Mouse (Mus musculus): ENCODE measurements at regions not wholly inside any gene's neighbourhood (a gene's known extent, or its start where the extent isn't known, plus 50 kb on each side); places are given as distances from the start of the nearest gene placed in this dataset.
A peak's percentile ranks its signal among the peaks of the same experiment; 100 is the strongest.

DNA sequence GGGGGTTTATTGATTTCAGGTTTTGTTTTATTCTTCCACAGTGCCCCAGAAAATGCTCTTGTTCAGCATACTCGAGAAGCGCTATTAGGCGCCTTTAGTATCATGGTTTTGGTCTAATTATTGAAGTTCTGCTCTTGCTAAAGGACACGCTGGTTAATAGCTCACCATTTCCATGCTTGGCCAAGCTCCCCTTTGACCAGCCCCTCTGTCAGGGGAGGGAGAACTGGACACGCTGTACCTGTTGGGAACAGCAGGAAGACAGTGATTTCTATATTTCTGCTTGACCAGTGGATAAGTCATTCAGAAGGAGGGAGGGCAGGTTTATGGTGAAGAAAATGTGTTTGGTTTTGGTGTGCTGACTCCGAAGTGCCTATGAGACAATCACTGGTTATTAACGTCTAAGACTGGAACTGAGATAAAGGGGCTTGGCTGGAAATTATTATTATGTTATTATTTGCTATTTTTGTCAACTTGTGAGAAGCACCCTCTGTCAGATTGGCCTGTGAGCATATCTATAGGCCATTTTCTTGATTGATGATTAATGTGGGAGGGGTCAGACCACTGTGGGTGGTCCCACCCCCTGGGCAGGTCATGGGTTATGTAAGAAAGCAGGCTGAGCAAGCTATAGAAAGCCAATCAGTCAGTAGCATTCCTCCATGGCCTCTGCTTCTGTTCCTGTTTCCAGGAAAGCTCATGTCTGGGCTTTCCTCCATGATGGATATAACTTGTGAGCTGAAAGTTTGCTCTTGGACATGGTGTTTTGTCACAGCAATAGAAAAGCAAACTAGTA is 51.2 kb upstream of the Tanc2 start:
- H3K27me3 ChIP-seq (replicated peaks; ENCODE audit: control insufficient read depth, insufficient read depth, low read length) = no peaks in the 10 kb centered on the region
- no peak overlapping the region for H3K4me3 ChIP-seq (ENCODE audit: low read depth, low read length)
- H3K4me1 ChIP-seq (replicated peaks; ENCODE audit: control insufficient read depth, insufficient read depth, low read length) = no peaks in the 10 kb centered on the region
- ATAC-seq (replicated peaks; ENCODE audit: low FRiP score, low TSS enrichment, low read depth) (no peak), DNase-seq (ENCODE audit: low spot score) (no peak)
- no peak overlapping the region for H3K9ac ChIP-seq (ENCODE audit: low read length)
- 84% methylated on average over 7 of the region's 7 CpGs for whole genome bisulfite sequencing
- no peaks in the 10 kb centered on the region for H3K9me3 ChIP-seq (ENCODE audit: control insufficient read depth, low read length)
- H3K36me3 ChIP-seq (ENCODE audit: control insufficient read depth, insufficient read depth, low read length) = no peaks in the 10 kb centered on the region
- H3K27ac ChIP-seq (ENCODE audit: low read depth) = no peak overlapping the region
- no peak overlapping the region for H3K4me2 ChIP-seq (ENCODE audit: low read length)

GRCm38 (mm10) chr11:105532616-105533015 is 57.2 kb upstream of the Tanc2 start:
- H3K4me2 ChIP-seq (ENCODE audit: low read length) = no peak overlapping the region
- no peak overlapping the region for H3K4me3 ChIP-seq (ENCODE audit: low read depth, low read length)
- WGBS = 65% methylated on average over 5 of the region's 5 CpGs
- no peaks in the 10 kb centered on the region for H3K36me3 ChIP-seq (ENCODE audit: control insufficient read depth, insufficient read depth, low read length)
- no peaks in the 10 kb centered on the region for H3K27me3 ChIP-seq (replicated peaks; ENCODE audit: control insufficient read depth, insufficient read depth, low read length)
- no peaks in the 10 kb centered on the region for H3K9me3 ChIP-seq (ENCODE audit: control insufficient read depth, low read length)
- H3K4me1 ChIP-seq (replicated peaks; ENCODE audit: control insufficient read depth, insufficient read depth, low read length) = no peaks in the 10 kb centered on the region
- no peak overlapping the region for H3K27ac ChIP-seq (ENCODE audit: low read depth)
- DNase-seq (ENCODE audit: low spot score) (no peak), ATAC-seq (replicated peaks; ENCODE audit: low FRiP score, low TSS enrichment, low read depth) (no peak)
- H3K9ac ChIP-seq (ENCODE audit: low read length) = no peak overlapping the region

GRCm38 (mm10) chr11:105530711-105531157 is 59.1 kb upstream of the Tanc2 start:
- Histone ChIP-seq H3K36me3 (ENCODE audit: control insufficient read depth, insufficient read depth, low read length) (no peaks in the 10 kb centered on the region), H3K4me2 (ENCODE audit: low read length) (no peak overlapping the region), H3K9me3 (ENCODE audit: control insufficient read depth, low read length) (no peaks in the 10 kb centered on the region), H3K4me1 (replicated peaks; ENCODE audit: control insufficient read depth, insufficient read depth, low read length) (peaks cover 4% of the 10 kb centered on the region; the same call in 1 of the 2 replicates), H3K9ac (ENCODE audit: low read length) (no peak overlapping the region), H3K27me3 (replicated peaks; ENCODE audit: control insufficient read depth, insufficient read depth, low read length) (no peaks in the 10 kb centered on the region), H3K27ac (ENCODE audit: low read depth) (no peak overlapping the region), H3K4me3 (ENCODE audit: low read depth, low read length) (no peak overlapping the region)
- no peak for ATAC-seq (replicated peaks; ENCODE audit: low FRiP score, low TSS enrichment, low read depth)
- no peak for DNase-seq (ENCODE audit: low spot score)
- WGBS = 82% methylated on average over 10 of the region's 10 CpGs

- no peaks in the 10 kb centered on the region for H3K36me3 ChIP-seq (ENCODE audit: control insufficient read depth, insufficient read depth, low read length)
- DNase-seq (ENCODE audit: low spot score) (no peak), ATAC-seq (replicated peaks; ENCODE audit: low FRiP score, low TSS enrichment, low read depth) (no peak)
- H3K4me3 ChIP-seq (ENCODE audit: low read depth, low read length) = no peak overlapping the region
- H3K27ac ChIP-seq (ENCODE audit: low read depth) = no peak overlapping the region; the same call in 1 of the 2 replicates
- H3K9ac ChIP-seq (ENCODE audit: low read length) = no peak overlapping the region
- no peaks in the 10 kb centered on the region for H3K9me3 ChIP-seq (ENCODE audit: control insufficient read depth, low read length)
- no peaks in the 10 kb centered on the region for H3K27me3 ChIP-seq (replicated peaks; ENCODE audit: control insufficient read depth, insufficient read depth, low read length)
- H3K4me2 ChIP-seq (ENCODE audit: low read length) = no peak overlapping the region
- 85% methylated on average over 4 of the region's 4 CpGs for WGBS
- H3K4me1 ChIP-seq (replicated peaks; ENCODE audit: control insufficient read depth, insufficient read depth, low read length) = peaks cover 14% of the 10 kb centered on the region
These were observed 63.7 kb upstream of the Tanc2 start for GRCm38 (mm10) chr11:105526066-105526465.

GRCm38 (mm10) chr11:105525608-105526007 is 64.2 kb upstream of the Tanc2 start:
- Histone ChIP-seq H3K27ac (ENCODE audit: low read depth) (no peak overlapping the region; the same call in 1 of the 2 replicates), H3K4me2 (ENCODE audit: low read length) (no peak overlapping the region), H3K4me3 (ENCODE audit: low read depth, low read length) (no peak overlapping the region), H3K36me3 (ENCODE audit: control insufficient read depth, insufficient read depth, low read length) (no peaks in the 10 kb centered on the region), H3K27me3 (replicated peaks; ENCODE audit: control insufficient read depth, insufficient read depth, low read length) (no peaks in the 10 kb centered on the region), H3K9ac (ENCODE audit: low read length) (no peak overlapping the region), H3K9me3 (ENCODE audit: control insufficient read depth, low read length) (no peaks in the 10 kb centered on the region), H3K4me1 (replicated peaks; ENCODE audit: control insufficient read depth, insufficient read depth, low read length) (peaks cover 14% of the 10 kb centered on the region)
- DNase-seq (ENCODE audit: low spot score) (peak; percentile 70), ATAC-seq (replicated peaks; ENCODE audit: low FRiP score, low TSS enrichment, low read depth) (0 out of 2 replicates have a peak, but pooled peaks have one; percentile 47)
- WGBS = 10% methylated on average over 5 of the region's 5 CpGs

DNA sequence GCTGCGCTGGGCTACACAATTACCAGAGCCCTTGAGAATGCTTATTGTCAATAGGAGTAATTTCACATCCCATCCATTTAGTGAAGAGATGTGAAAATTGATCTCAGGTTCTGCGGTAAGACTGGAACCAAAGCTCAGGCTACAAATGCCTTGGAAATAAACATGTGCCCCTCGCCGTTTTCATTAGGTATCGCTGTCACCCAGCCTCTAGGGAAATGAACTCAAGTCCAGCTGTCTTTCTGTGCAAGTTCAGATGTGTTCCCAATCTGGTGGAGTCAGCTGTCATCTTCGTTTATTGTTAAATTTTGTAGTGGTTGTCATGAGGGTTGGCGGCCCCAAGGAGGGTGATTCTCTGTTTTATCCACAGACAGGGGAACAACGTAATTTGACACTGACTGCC is 65.4 kb upstream of the Tanc2 start:
- H3K4me3 ChIP-seq (ENCODE audit: low read depth, low read length) = no peak overlapping the region
- no peak overlapping the region for H3K27ac ChIP-seq (ENCODE audit: low read depth)
- no peaks in the 10 kb centered on the region for H3K36me3 ChIP-seq (ENCODE audit: control insufficient read depth, insufficient read depth, low read length)
- no peak overlapping the region for H3K9ac ChIP-seq (ENCODE audit: low read length)
- peaks cover 14% of the 10 kb centered on the region for H3K4me1 ChIP-seq (replicated peaks; ENCODE audit: control insufficient read depth, insufficient read depth, low read length)
- H3K27me3 ChIP-seq (replicated peaks; ENCODE audit: control insufficient read depth, insufficient read depth, low read length) = no peaks in the 10 kb centered on the region
- H3K9me3 ChIP-seq (ENCODE audit: control insufficient read depth, low read length) = no peaks in the 10 kb centered on the region
- ATAC-seq (replicated peaks; ENCODE audit: low FRiP score, low TSS enrichment, low read depth) (no peak), DNase-seq (ENCODE audit: low spot score) (no peak)
- H3K4me2 ChIP-seq (ENCODE audit: low read length) = no peak overlapping the region
- WGBS = 40% methylated on average over 8 of the region's 8 CpGs

DNA sequence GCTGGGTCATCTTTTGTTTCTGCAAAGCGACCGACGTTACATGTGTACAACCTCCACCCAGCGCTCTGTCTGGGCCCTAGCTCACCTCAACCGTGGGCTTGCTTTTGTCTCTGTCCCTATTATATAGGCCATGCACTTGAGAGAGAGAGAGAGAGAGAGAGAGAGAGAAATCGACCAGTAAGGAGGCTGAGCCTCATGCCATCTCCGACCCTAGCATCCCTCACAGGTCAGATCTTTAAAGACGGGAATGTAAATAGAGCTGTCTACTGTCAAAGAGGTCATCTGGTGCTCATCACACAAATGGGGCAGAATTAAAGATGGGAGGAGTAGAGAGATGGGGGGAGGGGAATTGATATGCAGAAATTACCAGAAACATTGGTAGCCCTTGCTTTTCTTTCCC is 66.0 kb upstream of the Tanc2 start:
- Histone ChIP-seq H3K4me3 (ENCODE audit: low read depth, low read length) (no peak overlapping the region), H3K4me1 (replicated peaks; ENCODE audit: control insufficient read depth, insufficient read depth, low read length) (peaks cover 14% of the 10 kb centered on the region), H3K36me3 (ENCODE audit: control insufficient read depth, insufficient read depth, low read length) (no peaks in the 10 kb centered on the region), H3K27ac (ENCODE audit: low read depth) (no peak overlapping the region), H3K27me3 (replicated peaks; ENCODE audit: control insufficient read depth, insufficient read depth, low read length) (no peaks in the 10 kb centered on the region), H3K9me3 (ENCODE audit: control insufficient read depth, low read length) (no peaks in the 10 kb centered on the region), H3K4me2 (ENCODE audit: low read length) (no peak overlapping the region), H3K9ac (ENCODE audit: low read length) (no peak overlapping the region)
- ATAC-seq (replicated peaks; ENCODE audit: low FRiP score, low TSS enrichment, low read depth) (no peak), DNase-seq (ENCODE audit: low spot score) (no peak)
- WGBS = 30% methylated on average over 8 of the region's 8 CpGs

- H3K4me1 ChIP-seq (replicated peaks; ENCODE audit: control insufficient read depth, insufficient read depth, low read length) = peaks cover 7% of the 10 kb centered on the region
- H3K27me3 ChIP-seq (replicated peaks; ENCODE audit: control insufficient read depth, insufficient read depth, low read length) = no peaks in the 10 kb centered on the region
- DNase-seq (ENCODE audit: low spot score) (no peak), ATAC-seq (replicated peaks; ENCODE audit: low FRiP score, low TSS enrichment, low read depth) (no peak)
- H3K9ac ChIP-seq (ENCODE audit: low read length) = no peak overlapping the region
- no peak overlapping the region for H3K4me2 ChIP-seq (ENCODE audit: low read length)
- WGBS = 98% methylated on average over 3 of the region's 3 CpGs
- H3K36me3 ChIP-seq (ENCODE audit: control insufficient read depth, insufficient read depth, low read length) = no peaks in the 10 kb centered on the region
- H3K9me3 ChIP-seq (ENCODE audit: control insufficient read depth, low read length) = no peaks in the 10 kb centered on the region
- H3K27ac ChIP-seq (ENCODE audit: low read depth) = no peak overlapping the region
- H3K4me3 ChIP-seq (ENCODE audit: low read depth, low read length) = no peak overlapping the region
These were observed 63.9 kb upstream of the March10 start for GRCm38 (mm10) chr11:105520398-105520797.

DNA sequence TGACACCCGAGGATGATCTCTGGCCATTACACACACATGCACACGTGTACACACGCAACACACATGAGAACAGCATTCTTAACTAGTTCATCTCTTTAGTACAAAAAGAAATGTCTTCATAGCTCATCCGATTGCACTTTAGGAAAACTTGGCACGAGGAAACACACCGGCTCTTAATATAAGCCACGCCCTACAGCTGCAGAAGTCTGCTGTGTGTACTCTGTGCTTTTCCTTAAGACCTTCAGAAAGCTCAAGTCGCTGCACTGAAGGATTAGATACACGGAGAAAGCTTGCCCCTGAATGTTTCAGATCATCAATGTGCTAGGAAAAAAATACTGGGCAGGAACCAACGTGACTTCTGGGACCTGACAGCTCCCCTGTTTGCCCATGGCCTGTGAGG is 56.7 kb upstream of the March10 start:
- no peak overlapping the region for H3K27ac ChIP-seq (ENCODE audit: low read depth)
- H3K9ac ChIP-seq (ENCODE audit: low read length) = no peak overlapping the region
- 61% methylated on average over 10 of the region's 10 CpGs for WGBS
- no peak overlapping the region for H3K4me3 ChIP-seq (ENCODE audit: low read depth, low read length)
- ATAC-seq (replicated peaks; ENCODE audit: low FRiP score, low TSS enrichment, low read depth) (no peak), DNase-seq (ENCODE audit: low spot score) (no peak)
- no peaks in the 10 kb centered on the region for H3K27me3 ChIP-seq (replicated peaks; ENCODE audit: control insufficient read depth, insufficient read depth, low read length)
- peaks cover 9% of the 10 kb centered on the region for H3K4me1 ChIP-seq (replicated peaks; ENCODE audit: control insufficient read depth, insufficient read depth, low read length)
- no peak overlapping the region for H3K4me2 ChIP-seq (ENCODE audit: low read length)
- H3K9me3 ChIP-seq (ENCODE audit: control insufficient read depth, low read length) = no peaks in the 10 kb centered on the region
- H3K36me3 ChIP-seq (ENCODE audit: control insufficient read depth, insufficient read depth, low read length) = no peaks in the 10 kb centered on the region
